Mouse (Mus musculus): ENCODE data around the gene Hmcn1.

The Hmcn1 gene

GRCm38 (mm10) chr1:150537410-150538128, 455.7 kb downstream of the Hmcn1 start:
- no peak for DNase-seq (ENCODE audit: low spot score in 2 of 2)

- DNase-seq (ENCODE audit: low spot score in 2 of 2), result no peak
These were observed 457.3 kb downstream of the Hmcn1 start for GRCm38 (mm10) chr1:150535770-150536534.

- no peak for DNase-seq (ENCODE audit: low spot score in 2 of 2)
These were observed 458.6 kb downstream of the Hmcn1 start for GRCm38 (mm10) chr1:150534587-150534986.

GRCm38 (mm10) chr1:150513041-150513440, 480.2 kb downstream of the Hmcn1 start:
- no peak for DNase-seq (ENCODE audit: low spot score in 2 of 2)

Measured in frontal cortex, postnatal 36 days (tissue).